Mouse (Mus musculus) urinary bladder, postnatal 25 days (tissue): ENCODE results near the gene Ly6g5c.

ENCODE experiments used
- DNase-seq: peaks from one replicate; pipeline ENCODE4 v3.0.0; 2022; ENCODE audit warnings: low spot score

Gene Ly6g5c

GRCm38 (mm10) chr17:35146139-35146538 lies 38.1 kb downstream of the Ly6g5c start:
- DNase-seq = no peak

DNA sequence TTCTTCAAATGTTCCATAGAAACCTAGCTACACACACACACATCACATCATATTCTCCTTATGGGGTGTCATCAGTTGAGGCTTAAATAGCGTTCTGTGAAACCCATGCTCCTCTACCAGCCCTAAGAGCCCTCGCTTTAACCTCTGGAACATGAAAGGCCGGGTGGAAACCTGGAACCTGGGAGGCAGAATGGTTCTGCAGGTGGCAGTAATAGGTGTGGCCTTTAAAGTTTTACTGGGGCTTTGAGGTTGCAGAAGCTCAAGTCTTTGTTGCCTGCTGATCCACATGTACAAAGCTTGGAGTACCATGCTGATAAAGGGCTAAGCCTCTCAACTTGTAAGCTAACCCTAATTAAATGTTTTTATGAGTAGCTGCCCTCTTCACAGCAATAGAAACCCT lies 39.3 kb downstream of the Ly6g5c start:
- DNase-seq = no peak

GRCm38 (mm10) chr17:35147922-35148639 lies 40.0 kb downstream of the Ly6g5c start:
- DNase-seq = no peak

GRCm38 (mm10) chr17:35152121-35152520 lies 44.0 kb downstream of the Ly6g5c start:
- no peak for DNase-seq

GRCm38 (mm10) chr17:35153077-35153476 lies 45.0 kb downstream of the Ly6g5c start:
- DNase-seq = no peak

DNA sequence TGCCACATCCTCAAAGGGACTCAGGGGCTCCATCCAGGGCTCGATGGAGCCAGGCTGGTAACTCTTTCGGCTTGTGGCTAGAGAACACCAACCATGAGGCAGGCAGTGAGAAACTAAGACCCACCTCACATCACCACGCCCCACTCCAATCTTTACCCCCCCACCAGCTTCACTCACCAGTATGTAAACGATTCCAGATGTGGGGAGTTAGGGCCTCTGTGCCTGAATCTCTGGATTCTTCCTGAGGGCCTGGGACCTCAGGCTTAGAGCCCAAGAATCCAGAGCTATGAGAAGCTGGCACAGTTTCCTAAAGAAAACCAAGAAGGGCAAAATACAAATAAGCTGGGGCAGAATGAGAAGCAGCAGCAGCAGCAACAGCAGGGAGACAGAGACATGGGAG lies 45.9 kb downstream of the Ly6g5c start:
- DNase-seq = no peak

- DNase-seq = no peak
These were observed 46.5 kb downstream of the Ly6g5c start for GRCm38 (mm10) chr17:35154616-35155015.

GRCm38 (mm10) chr17:35155451-35155850 lies 47.4 kb downstream of the Ly6g5c start:
- DNase-seq = no peak

GRCm38 (mm10) chr17:35156461-35157200 lies 48.6 kb downstream of the Ly6g5c start:
- DNase-seq = no peak

DNA sequence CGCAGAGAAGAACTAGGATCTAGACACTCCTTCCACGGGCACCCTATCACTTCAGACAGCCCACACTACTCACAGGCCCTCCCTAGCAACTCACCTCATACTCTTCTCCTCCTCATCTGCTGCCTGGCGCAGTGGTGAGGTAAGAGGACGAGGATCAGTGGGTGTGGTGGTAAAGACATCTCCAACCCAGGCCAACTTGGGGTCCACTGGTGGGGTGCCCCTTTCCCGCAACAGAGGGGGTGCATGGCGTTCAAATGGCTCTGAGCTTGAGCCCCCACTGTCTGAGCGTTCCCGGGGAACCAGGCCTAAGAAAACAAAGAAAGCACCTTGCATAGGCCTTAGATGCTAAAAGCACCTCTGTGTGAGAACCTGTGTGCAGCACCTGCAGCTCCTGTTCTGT lies 49.2 kb downstream of the Ly6g5c start:
- DNase-seq = no peak

DNA sequence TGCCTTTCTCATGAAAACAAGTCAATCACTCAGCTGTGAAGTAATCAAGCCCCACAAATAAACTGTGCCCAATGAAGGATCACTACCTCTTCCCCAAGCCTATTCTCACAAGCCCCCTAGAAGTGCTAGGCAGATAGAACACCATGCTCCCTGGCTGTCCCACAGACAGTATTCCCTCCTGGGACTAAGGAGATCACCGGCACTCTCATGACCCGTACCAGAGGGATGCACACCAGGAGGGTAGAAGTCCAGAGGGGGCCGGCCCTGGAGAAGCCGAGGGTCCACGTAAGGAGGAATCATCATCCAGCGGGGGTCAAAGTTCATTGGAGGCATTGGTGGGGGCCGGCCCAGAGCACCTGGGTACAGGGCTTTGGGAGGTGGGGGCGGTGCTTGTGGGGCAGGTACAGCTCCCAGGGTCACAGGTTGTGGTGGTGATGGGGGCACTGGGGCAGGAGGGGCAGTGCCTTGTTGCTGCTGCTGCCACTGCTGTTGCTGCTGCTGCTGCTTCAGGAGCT lies 49.6 kb downstream of the Ly6g5c start:
- DNase-seq = no peak

- no peak for DNase-seq
These were observed 50.9 kb downstream of the Ly6g5c start for GRCm38 (mm10) chr17:35158850-35159593.

- no peak for DNase-seq
These were observed 51.6 kb downstream of the Ly6g5c start for GRCm38 (mm10) chr17:35159638-35160037.

- DNase-seq = no peak
These were observed 53.3 kb downstream of the Ly6g5c start for GRCm38 (mm10) chr17:35161421-35161820.
